In the genomic region with DNA sequence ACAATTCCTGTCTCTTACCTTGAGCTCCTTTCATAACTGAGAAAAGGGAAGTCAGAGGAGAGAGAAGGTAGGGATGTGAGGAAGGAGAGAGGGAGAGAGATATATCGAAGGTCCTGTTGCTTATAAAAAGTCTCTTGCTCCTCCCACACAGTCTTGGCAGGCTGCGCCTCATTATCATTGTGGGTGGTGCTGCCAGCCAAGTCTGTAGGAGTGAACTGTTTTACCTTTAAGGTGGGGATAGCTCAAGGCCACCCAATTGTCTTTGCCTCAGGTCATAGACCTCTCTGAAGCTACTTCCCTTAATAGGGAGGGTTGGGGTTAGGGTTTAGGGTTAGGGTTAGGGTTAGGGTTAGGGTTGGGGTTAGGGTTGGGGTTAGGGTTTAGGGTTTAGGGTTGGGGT, we compare ENCODE assay signal across 15 mouse cellular contexts. TPM values are rescaled to one million over a fixed set of nuclear protein-coding genes. Genes with fewer than 3 reads are reported as not detected.
DNase-seq lines count a peak whose midpoint lies in the region.
"Had no signal": no experiment of that assay in that cellular context is flagged by ENCODE, and none has a peak within 500 bp of the region (broad histone marks: within the 10 kb centered on the region; RNA-seq: fewer than 3 reads in every experiment).

No protein-coding gene starts in this region.

- peak; percentile 49 to 70 for DNase-seq in frontal cortex, adult 2 months (ENCODE audit: extremely low spot score in 1 of 2, low spot score in 1 of 2)
- no peak for DNase-seq in frontal cortex, postnatal 10 days (ENCODE audit: low spot score in 2 of 2)
- peak; percentile 95 for DNase-seq in ES-CJ7 (ENCODE audit: low read depth, low spot score)
- peak; percentile 63 for DNase-seq in brain, adult 2 months (ENCODE audit: low read depth, low spot score)
- DNase-seq in right cerebral cortex, postnatal 14 days: peak; percentile 32
- no peak for DNase-seq in adrenal gland, postnatal 25 days
- no peak for DNase-seq in layer of hippocampus, adult 8-10 months (ENCODE audit: low spot score in 2 of 2)
- DNase-seq: adrenal gland, adult 8-10 months; cerebellum, adult 8-10 months; gastrocnemius, adult 2 months; kidney, adult 2 months; kidney, postnatal 14 days; lung, adult 2 months; lung, postnatal 36 days; thymus, postnatal 25 days had no signal

RNA-seq across cellular contexts. Expression of a gene that starts 15.5 kb away (rescaled TPM):
- polyA plus RNA-seq in frontal cortex, adult 2 months (2012; rRNA removed): 3.5 and 4.2 TPM in 2 replicates
- 6.7 and 7.2 TPM in 2 replicates for total RNA-seq in adrenal gland, postnatal 25 days (2021)
- total RNA-seq in layer of hippocampus, adult 8-10 months (2022): 1 to 10 TPM; 3.0 to 4.5 (median 3.7) TPM

RNA-seq across cellular contexts. Expression of a gene that starts 15.5 kb away (rescaled TPM):
- polyA plus RNA-seq in frontal cortex, adult 2 months (2012; rRNA removed): 19.4 and 19.9 TPM in 2 replicates
- 34.5 and 37.6 TPM in 2 replicates for total RNA-seq in adrenal gland, postnatal 25 days (2021)
- total RNA-seq in layer of hippocampus, adult 8-10 months (2022): 10 to 100 TPM; 29.3 to 31.4 (median 30.5) TPM

RNA-seq across cellular contexts. Expression of a gene that starts 48.1 kb away (rescaled TPM):
- 36.0 and 38.5 TPM in 2 replicates for polyA plus RNA-seq in frontal cortex, adult 2 months (2012; rRNA removed)
- total RNA-seq in adrenal gland, postnatal 25 days (2021): 34.5 and 40.5 TPM in 2 replicates
- 10 to 100 TPM; 40.8 to 46.2 (median 43.9) TPM for total RNA-seq in layer of hippocampus, adult 8-10 months (2022)

Comparison
In these comparisons a context has a peak if more than half of its experiments do, and no peak if none do; other contexts are left out.
1. DNase-seq: peak in frontal cortex, adult 2 months (2 of 2), ES-CJ7 (single experiment), brain, adult 2 months (single experiment) and right cerebral cortex, postnatal 14 days (single experiment); none in frontal cortex, postnatal 10 days (0 of 2), adrenal gland, postnatal 25 days (single experiment) and layer of hippocampus, adult 8-10 months (0 of 2).